Mouse (Mus musculus) cerebellum, adult 2 months (tissue): ENCODE measurements at regions not wholly inside any gene's neighbourhood (a gene's known extent, or its start where the extent isn't known, plus 50 kb on each side); places are given as distances from the start of the nearest gene placed in this dataset.
"Not testable (repeated sequence)": the region's sequence is repeated elsewhere in the genome, so short reads cannot be mapped to it uniquely, and the experiment has no call there.

ENCODE experiments used
- DNase-seq, 2 experiments: peaks; one replicate each; pipeline ENCODE4 v3.0.0; 2021
- H3K27ac ChIP-seq: fragments of 200-500 bp; 2 replicates; pipeline ENCODE4 v1.5.1; 2012; ENCODE audit warnings: low read length, control low read depth, inconsistent platforms; ENCODE audit not compliant: insufficient read depth
- H3K27me3 ChIP-seq: fragments of 200-500 bp; 2 replicates; pipeline ENCODE4 v1.6.1; 2012; ENCODE audit warnings: inconsistent platforms, mild to moderate bottlenecking, low read length, moderate library complexity; ENCODE audit not compliant: control insufficient read depth, insufficient read depth
- H3K4me1 ChIP-seq: fragments of 200-500 bp; 2 replicates; pipeline ENCODE4 v1.6.1; 2011; ENCODE audit warnings: low read length; ENCODE audit not compliant: control insufficient read depth, insufficient read depth
- H3K4me3 ChIP-seq: fragments of 200-500 bp; replicated peaks from 2 replicates; pipeline ENCODE3; 2011; ENCODE audit warnings: mild to moderate bottlenecking, low read depth, low read length, control low read depth; ENCODE audit not compliant: insufficient read depth
- CTCF ChIP-seq: fragments of 200-500 bp; IDR thresholded peaks from 2 replicates; pipeline ENCODE4 v1.5.1; 2011; ENCODE audit warnings: low read depth, mild to moderate bottlenecking, control low read depth, low read length, moderate library complexity, borderline replicate concordance; ENCODE audit not compliant: insufficient read depth
- POLR2A ChIP-seq: fragments of 200-500 bp; IDR thresholded peaks from 2 replicates; pipeline ENCODE4 v1.6.1; 2011; ENCODE audit warnings: low read length, control low read depth, borderline replicate concordance; ENCODE audit not compliant: insufficient read depth
- whole genome bisulfite sequencing: fragments of 180-500 bp; shearing (Covaris S2); methylation state at CpG from one replicate; pipeline ENCODE4 v1.1.7; 2018; 5-methylcytosine and 5-hydroxymethylcytosine counted together

GRCm38 (mm10) chr7:73688451-73688850 is 51.7 kb upstream of the Fam174b start:
- 91% methylated on average over 7 of the region's 7 CpGs for WGBS
- Histone ChIP-seq H3K27ac (no peak overlapping the region), H3K4me3 (no peak overlapping the region), H3K4me1 (no peaks in the 10 kb centered on the region), H3K27me3 (no peaks in the 10 kb centered on the region)
- DNase-seq, result no peak
- TF ChIP-seq CTCF (no peak), POLR2A (no peak)

- H3K27me3 ChIP-seq, H3K4me3 ChIP-seq, H3K4me1 ChIP-seq, H3K27ac ChIP-seq, DNase-seq: not testable (repeated sequence)
- 92% methylated on average over 17 of the region's 17 CpGs for WGBS
These were observed 53.9 kb upstream of the Fam174b start for GRCm38 (mm10) chr7:73686245-73686644.

GRCm38 (mm10) chr7:73682756-73683155 is 57.3 kb upstream of the Fam174b start:
- 17% methylated on average over 5 of the region's 5 CpGs for WGBS
- no peak for DNase-seq
- H3K4me3 ChIP-seq, result no peak overlapping the region
- no peak overlapping the region for H3K27ac ChIP-seq
- no peak for TF ChIP-seq POLR2A
- TF ChIP-seq CTCF, result no peak
- H3K4me1 ChIP-seq, result no peaks in the 10 kb centered on the region
- no peaks in the 10 kb centered on the region for H3K27me3 ChIP-seq

GRCm38 (mm10) chr7:73670598-73670997 is 69.5 kb upstream of the Fam174b start:
- WGBS, result 84% methylated on average over 4 of the region's 4 CpGs
- TF ChIP-seq POLR2A (no peak), CTCF (no peak)
- no peak for DNase-seq
- no peak overlapping the region for H3K27ac ChIP-seq
- H3K4me1 ChIP-seq, result no peaks in the 10 kb centered on the region
- no peaks in the 10 kb centered on the region; the same call in 1 of the 2 replicates for H3K27me3 ChIP-seq
- H3K4me3 ChIP-seq, result no peak overlapping the region

GRCm38 (mm10) chr7:73668791-73669190 is 71.3 kb upstream of the Fam174b start:
- no peak for TF ChIP-seq CTCF
- TF ChIP-seq POLR2A, result no peak

GRCm38 (mm10) chr7:73666921-73667675 is 73.0 kb upstream of the Fam174b start:
- Histone ChIP-seq H3K27ac (no peak overlapping the region), H3K4me3 (no peak overlapping the region), H3K4me1 (no peaks in the 10 kb centered on the region; the same call in 1 of the 2 replicates), H3K27me3 (no peaks in the 10 kb centered on the region; the same call in 1 of the 2 replicates)
- WGBS, result 45% methylated on average over 14 of the region's 14 CpGs
- TF ChIP-seq CTCF (no peak), POLR2A (no peak)
- DNase-seq, result no peak

More at GRCm38 (mm10) chr7:73668791-73669190, 71.3 kb upstream of the Fam174b start:
- Histone ChIP-seq H3K4me3 (no peak overlapping the region), H3K27me3 (no peaks in the 10 kb centered on the region; the same call in 1 of the 2 replicates), H3K27ac (no peak overlapping the region), H3K4me1 (no peaks in the 10 kb centered on the region)
- 53% methylated on average over 2 of the region's 2 CpGs for whole genome bisulfite sequencing
- DNase-seq, result no peak

- no peak for DNase-seq
- Histone ChIP-seq H3K27ac (no peak overlapping the region), H3K4me3 (no peak overlapping the region), H3K27me3 (no peaks in the 10 kb centered on the region; the same call in 1 of the 2 replicates), H3K4me1 (no peaks in the 10 kb centered on the region; the same call in 1 of the 2 replicates)
- TF ChIP-seq POLR2A (no peak), CTCF (no peak)
- WGBS, result 67% methylated on average over 6 of the region's 6 CpGs
These were observed 75.1 kb upstream of the Fam174b start for GRCm38 (mm10) chr7:73664962-73665361.

GRCm38 (mm10) chr7:73662536-73662935 is 77.6 kb upstream of the Fam174b start:
- DNase-seq, result no peak
- no peak overlapping the region for H3K27ac ChIP-seq
- H3K4me1 ChIP-seq, result no peaks in the 10 kb centered on the region; the same call in 1 of the 2 replicates
- TF ChIP-seq CTCF (no peak), POLR2A (no peak)
- no peaks in the 10 kb centered on the region; the same call in 1 of the 2 replicates for H3K27me3 ChIP-seq
- 91% methylated on average over 9 of the region's 9 CpGs for WGBS
- no peak overlapping the region for H3K4me3 ChIP-seq
